Mouse (Mus musculus) CH12.LX (cell line): ENCODE data around the gene Riox2. TPM values are rescaled to one million over a fixed set of nuclear protein-coding genes. Genes with fewer than 3 reads are reported as not detected.
A peak's percentile ranks its signal among the peaks of the same experiment; 100 is the strongest.
"Not testable (repeated sequence)": the region's sequence is repeated elsewhere in the genome, so short reads cannot be mapped to it uniquely, and the experiment has no call there.

Experiments used
- DNase-seq: peaks from one replicate; pipeline ENCODE4 v3.0.0-alpha.2; 2013; ENCODE audit errors: extremely low read depth
- H3K27ac ChIP-seq: 2 replicates; pipeline ENCODE4 v1.5.1; 2012; ENCODE audit warnings: low read depth, mild to moderate bottlenecking, control low read depth, moderate library complexity; ENCODE audit not compliant: insufficient read depth
- H3K27me3 ChIP-seq: replicated peaks from 2 replicates; pipeline ENCODE3; 2012; ENCODE audit warnings: inconsistent platforms
- H3K36me3 ChIP-seq, 2 experiments: replicated peaks in 1 of 2; 2 replicates each; pipeline versions ENCODE3 to v1.6.1; 2012; ENCODE audit warnings: inconsistent platforms in 1 of 2, low read length in 1 of 2, mild to moderate bottlenecking in 1 of 2, mixed read lengths in 1 of 2, moderate library complexity in 1 of 2; ENCODE audit not compliant: control insufficient read depth in 1 of 2, insufficient read depth in 1 of 2
- H3K4me1 ChIP-seq, 2 experiments: 2 replicates each; pipeline ENCODE4 v1.6.1; 2012; ENCODE audit warnings: inconsistent platforms in 1 of 2, moderate library complexity in 1 of 2; ENCODE audit not compliant: insufficient read depth in 2 of 2, control insufficient read depth in 1 of 2
- H3K4me2 ChIP-seq: 2 replicates; pipeline ENCODE4 v1.6.1; 2012; ENCODE audit warnings: low read depth, mild to moderate bottlenecking, control low read depth; ENCODE audit not compliant: poor library complexity, insufficient read depth, severe bottlenecking
- H3K4me3 ChIP-seq, 3 experiments: fragments of 150-350 bp in 1 of 3; sonication (generic) in 1 of 3; replicated peaks in 1 of 3; 2 replicates each; pipeline versions ENCODE3 to v1.5.1; 2011 to 2012; ENCODE audit warnings: low read depth in 2 of 3, low read length in 2 of 3, mild to moderate bottlenecking in 2 of 3, moderate library complexity in 2 of 3, control low read depth in 1 of 3, improper control_type of control experiment in 1 of 3, inconsistent platforms in 1 of 3, mixed read lengths in 1 of 3; ENCODE audit not compliant: poor library complexity in 1 of 3
- H3K79me2 ChIP-seq: replicated peaks from 2 replicates; pipeline ENCODE4 v1.6.1; 2012; ENCODE audit warnings: mild to moderate bottlenecking, moderate library complexity; ENCODE audit not compliant: control insufficient read depth, poor library complexity, insufficient read depth, severe bottlenecking; ENCODE audit errors: extremely low read depth
- H3K9ac ChIP-seq: 2 replicates; pipeline ENCODE4 v1.6.1; 2012; ENCODE audit warnings: low read depth, mild to moderate bottlenecking, control low read depth, moderate library complexity; ENCODE audit not compliant: insufficient read depth
- H3K9me3 ChIP-seq: replicated peaks from 2 replicates; pipeline ENCODE3; 2012; ENCODE audit warnings: low read length, inconsistent platforms, mixed read lengths
- BHLHE40 ChIP-seq: IDR thresholded peaks from 2 replicates; pipeline ENCODE4 v1.6.1; 2011; ENCODE audit warnings: mild to moderate bottlenecking, low read depth, low read length, improper control_type of control experiment
- CHD2 ChIP-seq: IDR thresholded peaks from 2 replicates; pipeline ENCODE4 v1.6.1; 2011; ENCODE audit warnings: low read length, improper control_type of control experiment
- ELF1 ChIP-seq: IDR thresholded peaks from 2 replicates; pipeline ENCODE4 v1.6.1; 2014; ENCODE audit warnings: low read depth, mild to moderate bottlenecking, inconsistent platforms, low read length, improper control_type of control experiment
- EP300 ChIP-seq: IDR thresholded peaks from 2 replicates; pipeline ENCODE4 v1.6.1; 2011; ENCODE audit warnings: low read length, improper control_type of control experiment
- ETS1 ChIP-seq: conservative IDR thresholded peaks from 2 replicates; pipeline ENCODE4 v1.6.1; 2012; ENCODE audit warnings: low read depth, mild to moderate bottlenecking, inconsistent platforms, low read length, improper control_type of control experiment, moderate library complexity
- GABPA ChIP-seq: IDR thresholded peaks from 2 replicates; pipeline ENCODE4 v1.6.1; 2012; ENCODE audit warnings: low read depth, low read length, improper control_type of control experiment, inconsistent platforms; ENCODE audit not compliant: insufficient replicate concordance
- IRF4 ChIP-seq: IDR thresholded peaks from 2 replicates; pipeline ENCODE4 v1.6.1; 2014; ENCODE audit warnings: low read depth, mild to moderate bottlenecking, inconsistent platforms, low read length, improper control_type of control experiment
- JUN ChIP-seq: IDR thresholded peaks from 2 replicates; pipeline ENCODE4 v1.6.1; 2011; ENCODE audit warnings: low read depth, mild to moderate bottlenecking, low read length, improper control_type of control experiment, moderate library complexity; ENCODE audit not compliant: insufficient read depth
- JUND ChIP-seq: conservative IDR thresholded peaks from 2 replicates; pipeline ENCODE4 v1.6.1; 2011; ENCODE audit warnings: low read depth, low read length, improper control_type of control experiment
- MAFK ChIP-seq: IDR thresholded peaks from 2 replicates; pipeline ENCODE4 v1.6.1; 2011; ENCODE audit warnings: low read length, improper control_type of control experiment; ENCODE audit not compliant: insufficient replicate concordance
- MAZ ChIP-seq: IDR thresholded peaks from 2 replicates; pipeline ENCODE4 v1.6.1; 2012; ENCODE audit warnings: low read depth, mild to moderate bottlenecking, inconsistent platforms, low read length, improper control_type of control experiment, moderate library complexity
- MEF2A ChIP-seq: IDR thresholded peaks from 2 replicates; pipeline ENCODE4 v1.6.1; 2014; ENCODE audit warnings: low read depth, mild to moderate bottlenecking, inconsistent platforms, low read length, improper control_type of control experiment, borderline replicate concordance
- NELFE ChIP-seq: IDR thresholded peaks from 2 replicates; pipeline ENCODE4 v1.6.1; 2011; ENCODE audit warnings: low read depth, low read length, improper control_type of control experiment
- RAD21 ChIP-seq: IDR thresholded peaks from 2 replicates; pipeline ENCODE4 v1.6.1; 2011; ENCODE audit warnings: low read depth, mild to moderate bottlenecking, low read length, improper control_type of control experiment, moderate library complexity
- TCF12 ChIP-seq: IDR thresholded peaks from 2 replicates; pipeline ENCODE4 v1.6.1; 2014; ENCODE audit warnings: low read depth, mild to moderate bottlenecking, inconsistent platforms, low read length, improper control_type of control experiment
- UBTF ChIP-seq: IDR thresholded peaks from 2 replicates; pipeline ENCODE4 v1.6.1; 2012; ENCODE audit warnings: low read depth, mild to moderate bottlenecking, inconsistent platforms, low read length, improper control_type of control experiment, moderate library complexity
- USF1 ChIP-seq: IDR thresholded peaks from 2 replicates; pipeline ENCODE4 v1.6.1; 2014; ENCODE audit warnings: low read depth, mild to moderate bottlenecking, inconsistent platforms, low read length, improper control_type of control experiment
- ZNF384 ChIP-seq: IDR thresholded peaks from 2 replicates; pipeline ENCODE4 v1.6.1; 2012; ENCODE audit warnings: low read depth, low read length, improper control_type of control experiment, inconsistent platforms
- dilution Hi-C: fragments of 300-500 bp; cut with MboI; formaldehyde crosslinking; loops from 2 replicates; pipeline ENCODE4 v1.14.3; 2020; ENCODE audit warnings: low sequenced_read_pairs; ENCODE audit not compliant: extremely low pct_unique_long_range_greater_than_20kb, extremely low pct_ligation_motif_present
- in situ Hi-C: fragments of 300-500 bp; cut with MboI; formaldehyde crosslinking; loops from 3 replicates; pipeline ENCODE4 v1.14.3; 2019; ENCODE audit warnings: low sequenced_read_pairs, low pct_ligation_motif_present, low pct_unique_long_range_greater_than_20kb, mixed read lengths
- polyA plus RNA-seq: library from polyadenylated mRNA; unstranded; fragments of >175 nt; gene quantifications from 2 replicates; pipeline ENCODE4 v1.2.1, GENCODE M21; 2012; ENCODE audit warnings: low read depth; ENCODE audit not compliant: insufficient read length
- total RNA-seq, 2 experiments: library from RNA; depleted of rRNA; stranded (reverse); fragments of 300-350 nt in 1 of 2; fragments of >200 nt in 1 of 2; gene quantifications; 2 replicates each; pipeline ENCODE4 v1.2.3; 2012 to 2014

Gene Riox2
- total and polyA plus RNA-seq, 3 experiments = 47.3 to 90.7 (median 53.6) TPM

- Histone ChIP-seq H3K27me3 (peaks cover 4% of the 10 kb centered on the region), H3K4me3 (no peak overlapping the region), H3K9me3 (no peaks in the 10 kb centered on the region), H3K36me3 (no peaks in the 10 kb centered on the region), H3K9ac (no peak overlapping the region), H3K4me1 (peaks cover 9 to 24% of the 10 kb centered on the region in 2 experiments), H3K79me2 (no peaks in the 10 kb centered on the region), H3K27ac (no peak overlapping the region), H3K4me2 (peak overlapping the region; percentile 47)
- peak; percentile 68 for DNase-seq
- in situ Hi-C loops (no loop called here), dilution Hi-C loops (no loop called here)
- TF ChIP-seq EP300 (peak; percentile 85), NELFE (no peak), ZNF384 (0 out of 2 replicates have a peak, but pooled peaks have one; percentile 10), UBTF (no peak), ELF1 (peak; percentile 23; the same call in 1 of the 2 replicates), MAFK (peak; percentile 86), RAD21 (no peak), USF1 (no peak), GABPA (no peak), JUN (0 out of 2 replicates have a peak, but pooled peaks have one; percentile 25), IRF4 (peak; percentile 85), JUND (no peak; the same call in 1 of the 2 replicates), TCF12 (peak; percentile 58; the same call in 1 of the 2 replicates), ETS1 (peak; percentile 40), BHLHE40 (peak; percentile 77), CHD2 (0 out of 2 replicates have a peak, but pooled peaks have one; percentile 32), MAZ (no peak), MEF2A (peak; percentile 23; the same call in 1 of the 2 replicates)
These were observed 19.8 kb upstream of the Riox2 start for GRCm38 (mm10) chr16:59451813-59452212.

- dilution Hi-C loops, in situ Hi-C loops, H3K9ac ChIP-seq, H3K27ac ChIP-seq, H3K79me2 ChIP-seq, H3K27me3 ChIP-seq, H3K4me2 ChIP-seq, H3K9me3 ChIP-seq, H3K4me3 ChIP-seq, H3K36me3 ChIP-seq, DNase-seq: not testable (repeated sequence)
- H3K4me1 ChIP-seq = peaks cover 9 to 21% of the 10 kb centered on the region in 2 experiments; a peak in 3 of 4 replicates
These were observed 12.2 kb upstream of the Riox2 start for GRCm38 (mm10) chr16:59459259-59459861.
